ENCODE assay signal across 8 mouse cellular contexts in the genomic region with DNA sequence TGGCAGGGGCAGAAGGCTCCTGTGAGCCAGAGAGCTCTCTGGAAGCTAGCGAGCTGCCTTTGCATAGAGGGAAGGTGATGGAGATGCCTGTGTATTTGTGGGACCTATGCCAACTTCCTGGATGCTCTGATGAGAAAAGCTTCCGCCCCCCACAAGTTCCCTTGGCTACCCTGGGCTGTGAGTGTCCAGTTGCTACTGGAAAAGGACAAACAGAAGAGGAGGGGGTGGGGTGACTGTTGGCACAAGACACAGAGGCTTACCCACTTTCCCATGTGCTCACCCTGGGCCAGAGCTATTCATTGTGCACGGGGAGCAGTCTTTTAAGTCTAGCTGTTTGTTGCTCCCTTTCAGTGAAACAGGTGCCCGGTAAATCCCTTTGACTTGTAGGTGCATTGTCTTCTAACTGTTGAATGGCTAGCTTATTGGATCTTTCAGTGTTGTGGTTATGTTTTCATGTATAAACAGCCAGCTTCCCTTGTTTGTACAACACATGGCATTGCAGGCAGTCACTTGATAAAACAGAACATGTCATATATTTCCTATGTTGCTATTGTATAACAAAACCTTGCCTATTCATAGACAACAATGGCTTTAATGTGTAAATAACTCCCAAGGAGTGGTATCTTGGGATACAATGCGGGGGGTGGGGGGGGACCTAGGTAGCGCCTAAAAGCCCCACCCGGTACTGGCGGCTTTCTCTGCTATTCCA. TPM values are rescaled to one million over a fixed set of nuclear protein-coding genes. Genes with fewer than 3 reads are reported as not detected.
DNase-seq lines count a peak whose midpoint lies in the region; ATAC-seq and TF ChIP-seq lines count a peak whose summit lies in the region.

No protein-coding gene starts in this region.

- 0 out of 2 replicates have a peak, but pooled peaks cover 3% of the 10 kb centered on the region for H3K4me1 ChIP-seq in cerebellum, adult 2 months (ENCODE audit: control insufficient read depth, insufficient read depth, low read length)
- H3K4me1 ChIP-seq in lung, embryonic 14.5 days (ENCODE audit: insufficient read depth) = 0 out of 2 replicates have a peak, but pooled peaks cover 4% of the 10 kb centered on the region

- 9% methylated on average over 8 of the region's 8 CpGs for WGBS in cerebellum, adult 2 months
- 21% methylated on average over 8 of the region's 8 CpGs for WGBS in lung, embryonic 14.5 days

- ATAC-seq in cerebellum, adult (ENCODE audit: insufficient number of reproducible peaks, low FRiP score, low TSS enrichment) = no peak
- ATAC-seq in lung, embryonic 14.5 days (ENCODE audit: insufficient read depth) = peak; percentile 44; the same call in 1 of the 2 replicates

- TF ChIP-seq CTCF in cerebellum, adult 2 months (IDR thresholded peaks at IDR 0.05; ENCODE audit: borderline replicate concordance, insufficient read depth, low read depth, low read length) = no peak
- TF ChIP-seq CTCF in lung, embryonic 14.5 days (IDR thresholded peaks at IDR 0.05; ENCODE audit: low read depth) = no peak

- no peaks in the 10 kb centered on the region for H3K36me3 ChIP-seq in lung, embryonic 14.5 days (ENCODE audit: insufficient read depth)

- no peaks in the 10 kb centered on the region for H3K27me3 ChIP-seq in cerebellum, adult 2 months (ENCODE audit: control insufficient read depth, insufficient read depth, low read length)
- peaks cover 43% of the 10 kb centered on the region for H3K27me3 ChIP-seq in lung, embryonic 14.5 days (ENCODE audit: insufficient read depth, low read length)

- intact Hi-C loops in left cerebral cortex, postnatal 36 days (cut with DNase I) = no loop called here

- no peak for TF ChIP-seq POLR2A in cerebellum, adult 2 months (IDR thresholded peaks at IDR 0.05; ENCODE audit: borderline replicate concordance, insufficient read depth, low read length)

- peak overlapping the region; percentile 99 for H3K4me2 ChIP-seq in lung, embryonic 14.5 days

- H3K9ac ChIP-seq in lung, embryonic 14.5 days = no peak overlapping the region

- peak overlapping the region; percentile 15; the same call in 1 of the 2 replicates for H3K27ac ChIP-seq in cerebellum, adult 2 months (ENCODE audit: insufficient read depth, low read length)
- no peak overlapping the region for H3K27ac ChIP-seq in lung, embryonic 14.5 days (ENCODE audit: low read depth)

- DNase-seq in cerebellum, adult 2 months = peak; percentile 22 to 39
- peak; percentile 35 for DNase-seq in right cerebral cortex, postnatal 4 days
- DNase-seq in right cerebral cortex, adult 18-20 months = no peak
- peak; percentile 66 for DNase-seq in lung, embryonic 14.5 days
- DNase-seq in urinary bladder, postnatal 25 days (ENCODE audit: low spot score) = no peak
- DNase-seq in left cerebral cortex, postnatal 36 days (ENCODE audit: low spot score in 2 of 2) = no peak
- DNase-seq in embryo, embryonic 11 days = no peak

- H3K4me3 ChIP-seq in cerebellum, adult 2 months (replicated peaks; ENCODE audit: insufficient read depth, low read depth, low read length) = peak overlapping the region; percentile 67
- H3K4me3 ChIP-seq in lung, embryonic 14.5 days (ENCODE audit: low read depth, low read length) = peak overlapping the region; percentile 52

- no peaks in the 10 kb centered on the region for H3K9me3 ChIP-seq in lung, embryonic 14.5 days (ENCODE audit: low read depth, low read length)

RNA-seq across cellular contexts. Expression of a gene that starts 2.6 kb away (rescaled TPM):
- polyA plus RNA-seq in cerebellum, adult 2 months (2012; rRNA removed) = 57.9 and 78.1 TPM in 2 replicates
- 2.1 and 2.3 TPM in 2 replicates for polyA plus RNA-seq in lung, embryonic 14.5 days (2014; fragmentation: Nextera tagmentation; extraction: Ambion mirVana)
- total RNA-seq in left cerebral cortex, postnatal 36 days (2021) = 10 to 100 TPM; 14.4 to 23.3 TPM

RNA-seq across cellular contexts. Expression of a gene that starts 16.0 kb away (rescaled TPM):
- polyA plus RNA-seq in cerebellum, adult 2 months (2012; rRNA removed) = 0.80 and 1.0 TPM in 2 replicates
- 0.20 and 0.35 TPM in 2 replicates for polyA plus RNA-seq in lung, embryonic 14.5 days (2014; fragmentation: Nextera tagmentation; extraction: Ambion mirVana)
- total RNA-seq in left cerebral cortex, postnatal 36 days (2021) = under 1 TPM; 0.32 to 0.68 TPM

RNA-seq across cellular contexts. Expression of a gene that starts 28.9 kb away (rescaled TPM):
- polyA plus RNA-seq in cerebellum, adult 2 months (2012; rRNA removed) = 116 and 118 TPM in 2 replicates
- 61.0 and 67.4 TPM in 2 replicates for polyA plus RNA-seq in lung, embryonic 14.5 days (2014; fragmentation: Nextera tagmentation; extraction: Ambion mirVana)
- 10 to 100 TPM; 48.0 to 71.2 TPM for total RNA-seq in left cerebral cortex, postnatal 36 days (2021)

RNA-seq across cellular contexts. Expression of a gene that starts 57.1 kb away (rescaled TPM):
- 524 and 528 TPM in 2 replicates for polyA plus RNA-seq in cerebellum, adult 2 months (2012; rRNA removed)
- polyA plus RNA-seq in lung, embryonic 14.5 days (2014; fragmentation: Nextera tagmentation; extraction: Ambion mirVana) = 154 and 160 TPM in 2 replicates
- total RNA-seq in left cerebral cortex, postnatal 36 days (2021) = 100 to 1,000 TPM; 166 to 173 TPM

Comparison
In these comparisons a context has a peak if more than half of its experiments do, and no peak if none do; other contexts are left out.
1. DNase-seq: peak in cerebellum, adult 2 months (2 of 2), right cerebral cortex, postnatal 4 days (single experiment) and lung, embryonic 14.5 days (single experiment); none in right cerebral cortex, adult 18-20 months (single experiment), urinary bladder, postnatal 25 days (single experiment), left cerebral cortex, postnatal 36 days (0 of 2) and embryo, embryonic 11 days (single experiment).
2. RNA of a gene that starts 2.6 kb away (polyA plus RNA-seq): 57.9 to 78.1 TPM in cerebellum, adult 2 months; 2.1 to 2.3 TPM in lung, embryonic 14.5 days; every median in the first group is over 10 times any median in the second.